10 mouse cellular contexts compared by ENCODE assay signal in genomic region chr11:11828251-11828650, GRCm38 (mm10). TPM values are rescaled to one million over a fixed set of nuclear protein-coding genes. Genes with fewer than 3 reads are reported as not detected.
A peak's percentile ranks its signal among the peaks of the same experiment; 100 is the strongest.
DNase-seq lines count a peak whose midpoint lies in the region; ATAC-seq and TF ChIP-seq lines count a peak whose summit lies in the region.
"Had no signal": no experiment of that assay in that cellular context is flagged by ENCODE, and none has a peak within 500 bp of the region (broad histone marks: within the 10 kb centered on the region; RNA-seq: fewer than 3 reads in every experiment).

No protein-coding gene starts in this region.

- no peaks in the 10 kb centered on the region for H3K9me3 ChIP-seq in heart, embryonic 13.5 days
- H3K9me3 ChIP-seq in forebrain, embryonic 13.5 days (replicated peaks): no peaks in the 10 kb centered on the region
- H3K9me3 ChIP-seq in limb, embryonic 14.5 days (ENCODE audit: control insufficient read depth, low read length): no peaks in the 10 kb centered on the region

- H3K4me1 ChIP-seq in heart, embryonic 13.5 days: peaks cover 93% of the 10 kb centered on the region
- H3K4me1 ChIP-seq in forebrain, embryonic 13.5 days: peaks cover 55% of the 10 kb centered on the region
- peaks cover 83% of the 10 kb centered on the region for H3K4me1 ChIP-seq in limb, embryonic 14.5 days (ENCODE audit: control insufficient read depth, insufficient read depth, low read length)

- H3K27ac ChIP-seq in heart, embryonic 13.5 days (replicated peaks): peak overlapping the region; percentile 95
- no peak overlapping the region for H3K27ac ChIP-seq in forebrain, embryonic 13.5 days
- H3K27ac ChIP-seq in limb, embryonic 14.5 days (replicated peaks; ENCODE audit: low read depth, low read length): peak overlapping the region; percentile 85

- H3K9ac ChIP-seq in heart, embryonic 13.5 days: peak overlapping the region; percentile 73
- no peak overlapping the region for H3K9ac ChIP-seq in forebrain, embryonic 13.5 days
- 0 out of 2 replicates have a peak overlapping the region, but pooled peaks have one; percentile 26 for H3K9ac ChIP-seq in limb, embryonic 14.5 days (ENCODE audit: low read depth, low read length, severe bottlenecking)

- ATAC-seq in heart, embryonic 13.5 days (ENCODE audit: extremely low read depth, insufficient number of reproducible peaks, low FRiP score, low TSS enrichment): no peak
- ATAC-seq in forebrain, embryonic 13.5 days: peak; percentile 54; the same call in 1 of the 2 replicates
- peak; percentile 44 for ATAC-seq in limb, embryonic 14.5 days (ENCODE audit: low FRiP score, low read depth)

- no peak overlapping the region for H3K4me2 ChIP-seq in heart, embryonic 13.5 days
- H3K4me2 ChIP-seq in forebrain, embryonic 13.5 days: no peak overlapping the region
- H3K4me2 ChIP-seq in limb, embryonic 14.5 days (replicated peaks; ENCODE audit: low read depth, low read length, severe bottlenecking): peak overlapping the region; percentile 20; the same call in 1 of the 2 replicates

- DNase-seq in heart, adult 8-10 months (ENCODE audit: low spot score): no peak
- DNase-seq in ES-CJ7 (ENCODE audit: low read depth, low spot score): peak; percentile 34
- DNase-seq in limb, embryonic 14.5 days (ENCODE audit: low spot score): peak; percentile 67
- DNase-seq in cerebellum, adult 9-11 months: no peak
- DNase-seq in cerebellum, adult 8-10 months: no peak
- no peak for DNase-seq in cerebellum, postnatal 4 days (ENCODE audit: low spot score in 2 of 2)
- DNase-seq: thymus, adult 18-20 months had no signal

- WGBS in heart, embryonic 13.5 days: 44% methylated on average over 5 of the region's 5 CpGs
- 11% methylated on average over 5 of the region's 5 CpGs for WGBS in forebrain, embryonic 13.5 days
- 7% methylated on average over 5 of the region's 5 CpGs for WGBS in limb, embryonic 14.5 days

- H3K36me3 ChIP-seq in heart, embryonic 13.5 days: no peaks in the 10 kb centered on the region
- H3K36me3 ChIP-seq in forebrain, embryonic 13.5 days (ENCODE audit: poor library complexity, severe bottlenecking): no peaks in the 10 kb centered on the region
- H3K36me3 ChIP-seq in limb, embryonic 14.5 days (ENCODE audit: control insufficient read depth, insufficient read depth, low read length): no peaks in the 10 kb centered on the region

- no peaks in the 10 kb centered on the region for H3K27me3 ChIP-seq in heart, embryonic 13.5 days (replicated peaks)
- H3K27me3 ChIP-seq in forebrain, embryonic 13.5 days: no peaks in the 10 kb centered on the region; the same call in 1 of the 2 replicates
- H3K27me3 ChIP-seq in limb, embryonic 14.5 days (ENCODE audit: control insufficient read depth, insufficient read depth, low read length): no peaks in the 10 kb centered on the region
- H3K27me3 ChIP-seq: CH12.LX had no signal

- no peak for TF ChIP-seq POLR2A in limb, embryonic 14.5 days (IDR thresholded peaks at IDR 0.05; ENCODE audit: borderline replicate concordance, extremely low read depth, insufficient read depth, insufficient read length)

- no peak overlapping the region for H3K4me3 ChIP-seq in heart, embryonic 13.5 days
- H3K4me3 ChIP-seq in forebrain, embryonic 13.5 days: no peak overlapping the region
- H3K4me3 ChIP-seq in limb, embryonic 14.5 days (replicated peaks; ENCODE audit: low read length): no peak overlapping the region

RNA-seq across cellular contexts. Expression of gene Fignl1, which starts 19.5 kb away (rescaled TPM):
- 52.9 and 58.7 TPM in 2 replicates for polyA plus RNA-seq in heart, embryonic 13.5 days (2015; fragmentation: Nextera tagmentation; extraction: Ambion mirVana)
- under 1 TPM; 0.28 to 0.46 (median 0.37) TPM for total RNA-seq in heart, adult 8-10 months (2022)
- 51.5 and 55.5 TPM in 2 replicates for polyA plus RNA-seq in forebrain, embryonic 13.5 days (2015; fragmentation: Nextera tagmentation; extraction: Ambion mirVana)
- 20.0 and 21.2 TPM in 2 replicates for polyA plus RNA-seq in limb, embryonic 14.5 days (2012; rRNA removed)
- polyA plus RNA-seq in limb, embryonic 14.5 days (2014; fragmentation: Nextera tagmentation; extraction: Ambion mirVana): 43.2 and 46.5 TPM in 2 replicates

Comparison
In these comparisons a context has a peak if more than half of its experiments do, and no peak if none do; other contexts are left out.
1. DNase-seq: peak in ES-CJ7 (single experiment) and limb, embryonic 14.5 days (single experiment); none in heart, adult 8-10 months (single experiment), cerebellum, adult 9-11 months (single experiment), cerebellum, adult 8-10 months (single experiment) and cerebellum, postnatal 4 days (0 of 2).